Mouse (Mus musculus) cortical plate, adult 2 months (tissue): ENCODE measurements at regions not wholly inside any gene's neighbourhood (a gene's known extent, or its start where the extent isn't known, plus 50 kb on each side); places are given as distances from the start of the nearest gene placed in this dataset.

Experiments used
- H3K27ac ChIP-seq: fragments of 200-500 bp; 2 replicates; pipeline ENCODE4 v1.5.1; 2012; ENCODE audit warnings: low read length, control low read depth, inconsistent platforms; ENCODE audit not compliant: insufficient read depth
- H3K4me1 ChIP-seq: fragments of 200-500 bp; 2 replicates; pipeline ENCODE4 v1.6.1; 2011; ENCODE audit warnings: low read length; ENCODE audit not compliant: control insufficient read depth, insufficient read depth
- H3K4me3 ChIP-seq: fragments of 200-500 bp; 2 replicates; pipeline ENCODE4 v1.5.1; 2011; ENCODE audit warnings: mild to moderate bottlenecking, low read length, control low read depth; ENCODE audit not compliant: insufficient read depth
- CTCF ChIP-seq: fragments of 200-500 bp; IDR thresholded peaks from 2 replicates; pipeline ENCODE4 v1.5.1; 2011; ENCODE audit warnings: mild to moderate bottlenecking, control low read depth, low read length; ENCODE audit not compliant: insufficient read depth; ENCODE audit errors: extremely low read depth
- POLR2A ChIP-seq: fragments of 200-500 bp; IDR thresholded peaks from 2 replicates; pipeline ENCODE4 v1.6.1; 2011; ENCODE audit warnings: mild to moderate bottlenecking, low read length, control low read depth; ENCODE audit not compliant: insufficient read depth; ENCODE audit errors: extremely low read depth

DNA sequence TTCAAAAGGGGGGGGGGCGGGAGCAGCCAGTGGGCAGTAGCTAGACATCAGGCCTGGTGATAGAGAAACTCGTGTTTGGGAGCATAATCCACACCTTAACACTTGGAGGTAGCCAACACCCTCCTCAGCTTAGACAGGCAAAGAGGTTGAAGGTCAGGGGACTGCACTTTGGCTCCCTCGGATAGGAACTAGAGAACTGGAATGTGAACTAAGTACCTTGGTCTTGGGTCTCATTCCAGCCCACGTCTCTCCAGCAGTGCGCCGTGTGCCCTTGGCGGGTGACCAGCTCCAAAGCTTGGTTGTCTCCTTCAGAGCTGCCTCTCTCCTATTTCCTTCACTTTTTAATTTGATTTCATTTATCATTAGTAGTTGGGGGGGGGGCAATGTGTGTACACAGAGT is 73.0 kb upstream of the Arid1b start:
- TF ChIP-seq POLR2A = no peak
- H3K4me1 ChIP-seq = no peaks in the 10 kb centered on the region

DNA sequence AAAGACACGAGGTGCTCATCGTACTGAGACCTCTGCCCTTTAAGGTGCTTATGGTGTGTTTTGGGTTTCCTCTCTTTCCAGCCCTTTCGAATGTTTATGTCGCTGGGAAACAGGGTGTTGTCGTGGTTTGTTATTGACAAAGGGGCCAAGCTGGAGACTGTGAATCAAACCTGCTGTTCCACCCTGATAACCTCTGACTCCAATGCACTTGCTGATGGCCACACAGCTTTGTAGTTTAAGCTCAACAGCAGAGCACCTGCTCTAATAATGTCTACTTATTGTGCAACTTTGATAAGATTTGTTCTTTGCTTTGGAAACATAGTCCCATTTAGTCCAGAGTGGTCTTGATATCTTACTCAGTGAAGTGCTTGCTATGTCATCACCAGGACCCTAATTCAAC is 65.5 kb upstream of the Arid1b start:
- no peak overlapping the region for H3K27ac ChIP-seq
- TF ChIP-seq POLR2A (no peak), CTCF (no peak)
- H3K4me3 ChIP-seq = no peak overlapping the region
- no peaks in the 10 kb centered on the region for H3K4me1 ChIP-seq

More for the DNA sequence above, 73.0 kb upstream of the Arid1b start:
- Histone ChIP-seq H3K27ac (no peak overlapping the region), H3K4me3 (no peak overlapping the region)

DNA sequence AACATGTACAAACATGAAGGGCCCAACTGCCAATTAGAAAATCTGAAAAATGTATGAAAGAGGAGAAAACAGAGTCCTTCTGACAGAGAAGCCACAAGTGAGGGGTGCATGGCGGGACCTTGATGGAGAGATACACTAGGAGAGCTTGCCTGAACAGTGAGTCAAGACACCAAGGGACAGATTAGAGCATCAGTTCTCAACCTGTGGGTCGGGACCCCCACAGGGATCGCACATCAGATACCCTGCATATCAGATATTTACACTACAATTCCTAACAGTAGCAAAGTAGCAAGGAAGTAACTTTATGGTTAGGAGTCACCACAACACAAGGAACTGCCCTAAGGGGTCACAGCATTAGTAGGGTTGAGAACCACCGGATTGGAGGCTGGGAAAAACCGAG is 58.9 kb upstream of the Arid1b start:
- Histone ChIP-seq H3K27ac (no peak overlapping the region), H3K4me1 (no peaks in the 10 kb centered on the region), H3K4me3 (no peak overlapping the region)
- TF ChIP-seq CTCF = no peak
- no peak for TF ChIP-seq POLR2A

DNA sequence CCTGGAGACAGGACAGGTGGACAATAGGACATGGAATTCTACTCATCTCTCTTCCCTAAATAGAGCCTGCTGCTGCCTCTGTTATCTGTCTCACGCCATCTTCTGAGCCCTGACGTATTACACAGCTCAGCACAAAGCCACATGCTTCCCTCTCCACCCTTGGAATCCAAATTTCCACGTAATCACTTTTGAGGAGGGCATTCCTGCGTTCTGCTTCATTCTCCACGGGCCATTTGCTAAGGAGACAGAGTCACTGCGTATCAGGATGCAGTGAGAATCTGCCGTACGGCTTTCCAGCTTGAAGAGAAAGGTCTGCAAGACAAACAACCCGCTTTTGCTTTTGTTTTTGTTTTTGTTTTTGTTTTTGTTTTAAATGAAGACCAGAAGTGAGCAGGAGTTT is 53.5 kb upstream of the Arid1b start:
- no peak overlapping the region for H3K4me3 ChIP-seq

DNA sequence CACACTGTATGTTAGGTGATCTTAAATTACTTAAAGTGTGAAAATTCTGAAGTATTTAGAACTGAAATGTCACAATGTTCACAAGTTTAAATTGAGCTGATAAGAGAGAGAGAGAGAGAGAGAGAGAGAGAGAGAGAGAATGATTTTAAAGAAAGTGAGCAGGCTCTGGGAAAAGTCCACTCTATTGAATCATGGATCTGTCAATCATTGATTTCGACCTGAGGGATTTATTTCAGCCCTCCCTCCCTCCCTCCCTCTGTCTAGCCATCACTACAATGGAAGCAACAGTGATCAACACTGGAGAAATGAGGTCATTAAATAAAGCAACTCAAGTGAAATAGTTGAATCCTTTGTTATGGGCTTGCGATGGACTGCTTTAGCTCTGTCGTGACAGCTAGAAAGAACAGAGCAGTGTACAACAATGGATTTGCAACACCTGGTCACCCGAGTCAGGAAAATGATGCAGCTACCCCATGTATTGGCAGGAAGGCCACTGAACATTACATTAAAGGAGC is 52.8 kb upstream of the Arid1b start:
- no peak overlapping the region for H3K27ac ChIP-seq
- H3K4me3 ChIP-seq = no peak overlapping the region
- peaks cover 2% of the 10 kb centered on the region for H3K4me1 ChIP-seq
- TF ChIP-seq CTCF = no peak
- no peak for TF ChIP-seq POLR2A

More for the DNA sequence above, 53.5 kb upstream of the Arid1b start:
- no peaks in the 10 kb centered on the region for H3K4me1 ChIP-seq
- TF ChIP-seq POLR2A = no peak
- no peak for TF ChIP-seq CTCF
- H3K27ac ChIP-seq = no peak overlapping the region

DNA sequence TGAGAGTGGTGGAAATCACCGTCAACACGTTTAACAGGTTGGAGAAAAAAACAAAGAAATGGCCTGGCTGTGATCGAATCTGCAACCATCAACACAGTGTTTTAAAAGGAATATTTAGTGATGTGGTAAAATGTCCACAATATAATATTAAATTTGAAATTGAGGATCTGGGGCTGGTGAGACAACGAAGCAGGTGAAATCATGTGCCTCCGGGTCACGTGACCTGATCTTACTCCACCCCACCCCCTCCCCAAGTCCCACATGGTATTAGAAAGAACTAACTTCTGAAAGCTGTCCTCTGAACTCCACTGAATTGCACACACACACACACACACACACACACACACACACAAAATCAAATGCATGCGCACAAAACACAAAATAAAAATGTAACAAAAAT is 51.3 kb upstream of the Arid1b start:
- Histone ChIP-seq H3K4me1 (peaks cover 2% of the 10 kb centered on the region), H3K27ac (no peak overlapping the region), H3K4me3 (no peak overlapping the region)
- TF ChIP-seq CTCF (no peak), POLR2A (no peak)
